Mouse (Mus musculus): ENCODE results near the gene Csf2ra.

DNA sequence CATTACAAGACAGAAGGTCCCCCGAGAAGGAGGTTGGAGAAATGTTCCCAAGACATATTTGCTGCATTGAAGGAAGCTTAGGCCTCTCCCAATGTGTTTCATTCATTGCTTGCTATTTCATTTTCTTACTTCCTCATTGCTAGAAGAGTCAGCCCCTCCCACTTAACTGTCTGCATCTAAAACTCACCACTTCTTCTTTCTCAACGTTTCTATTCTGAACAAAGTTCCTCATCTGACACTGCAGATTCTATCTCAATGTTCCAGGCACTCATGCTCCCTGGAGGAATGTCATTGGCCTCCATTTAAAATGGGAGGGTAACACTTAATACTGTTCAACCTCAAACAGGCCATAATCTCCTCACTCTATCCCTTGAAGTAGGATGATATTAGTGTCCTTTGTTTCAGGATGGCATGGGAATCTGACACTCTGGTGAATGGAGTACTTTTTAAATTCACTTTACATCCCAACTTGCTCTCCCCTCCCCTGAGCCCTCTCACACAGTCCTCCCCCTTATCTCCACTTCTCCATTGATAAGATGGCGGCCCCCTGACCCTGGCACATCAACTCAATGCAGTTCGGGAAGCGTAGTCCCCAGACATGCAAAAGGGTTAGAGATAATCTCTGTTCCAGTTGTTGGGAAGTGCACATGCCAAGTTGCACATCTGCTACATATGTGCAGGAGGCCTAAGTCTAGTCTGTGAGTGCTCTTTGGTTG lies 16.6 kb upstream of the Csf2ra start:
- TF ChIP-seq CTCF (IDR thresholded peaks at IDR 0.05; ENCODE audit: insufficient read depth, low read length) (no peak), POLR2A (IDR thresholded peaks at IDR 0.05; ENCODE audit: borderline replicate concordance, extremely low read depth, low read depth, low read length) (no peak)

All from lung, adult 2 months (tissue).